Comparison of ENCODE assay signal across 9 mouse cellular contexts in the genomic region with DNA sequence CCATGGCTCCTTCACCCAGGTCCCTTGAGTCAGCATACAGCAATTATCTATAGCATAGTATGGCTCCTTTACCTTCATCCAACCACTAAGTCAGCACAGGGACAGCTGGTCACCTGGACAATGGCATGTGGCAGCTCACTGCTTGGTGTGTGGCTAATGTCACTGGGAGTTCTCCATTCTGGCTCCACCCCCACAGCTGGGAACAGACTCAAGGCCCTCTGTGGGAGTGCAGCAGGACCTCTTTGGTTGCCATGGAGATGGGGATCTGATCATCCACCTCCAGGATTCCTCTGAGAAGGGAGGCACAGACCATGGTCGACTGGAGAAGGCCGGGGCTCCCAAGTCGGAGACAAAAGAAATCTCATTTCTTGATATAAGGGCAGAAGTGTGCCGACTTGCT.
DNase-seq lines count a peak whose midpoint lies in the region; ATAC-seq and TF ChIP-seq lines count a peak whose summit lies in the region.
"Had no signal": no experiment of that assay in that cellular context is flagged by ENCODE, and none has a peak within 500 bp of the region (broad histone marks: within the 10 kb centered on the region; RNA-seq: fewer than 3 reads in every experiment).

No protein-coding gene starts in this region.

- no peak overlapping the region for H3K9ac ChIP-seq in hindbrain, postnatal 0 days (replicated peaks; ENCODE audit: low read length)
- no peak overlapping the region for H3K9ac ChIP-seq in liver, postnatal 0 days (replicated peaks)

- TF ChIP-seq EP300 in liver, postnatal 0 days (IDR thresholded peaks at IDR 0.05; ENCODE audit: low read depth): no peak

- 13% methylated on average over 4 of the region's 4 CpGs for WGBS in hindbrain, postnatal 0 days
- 54% methylated on average over 4 of the region's 4 CpGs for WGBS in liver, postnatal 0 days (ENCODE audit: insufficient replicate concordance)

- intact Hi-C loops in heart, postnatal 14 days (cut with DNase I): loop anchor here (5.0 kb wide), 1 partner anchor 124 kb away; no protein-coding TSS in a partner anchor

- H3K27ac ChIP-seq in hindbrain, postnatal 0 days: peak overlapping the region; percentile 12; the same call in 1 of the 2 replicates
- H3K27ac ChIP-seq in liver, postnatal 0 days (ENCODE audit: low read depth): no peak overlapping the region

- H3K4me3 ChIP-seq in hindbrain, postnatal 0 days (ENCODE audit: low read length): no peak overlapping the region
- no peak overlapping the region for H3K4me3 ChIP-seq in liver, postnatal 0 days (ENCODE audit: low read depth, low read length)
- H3K4me3 ChIP-seq: erythroblast, embryonic 14.5 days had no signal

- peak; percentile 64 for ATAC-seq in hindbrain, postnatal 0 days
- no peak for ATAC-seq in liver, postnatal 0 days

- no peaks in the 10 kb centered on the region for H3K9me3 ChIP-seq in hindbrain, postnatal 0 days (ENCODE audit: low read length)
- no peaks in the 10 kb centered on the region for H3K9me3 ChIP-seq in liver, postnatal 0 days (ENCODE audit: low read length)

- H3K4me2 ChIP-seq in hindbrain, postnatal 0 days (ENCODE audit: low read depth, low read length): no peak overlapping the region
- no peak overlapping the region for H3K4me2 ChIP-seq in liver, postnatal 0 days (ENCODE audit: low read depth, low read length)

- H3K27me3 ChIP-seq in hindbrain, postnatal 0 days (ENCODE audit: insufficient read depth, low read length): no peaks in the 10 kb centered on the region
- H3K27me3 ChIP-seq in liver, postnatal 0 days (ENCODE audit: insufficient read depth, low read length): no peaks in the 10 kb centered on the region

- no peak for TF ChIP-seq POLR2A in brain, embryonic 14.5 days (IDR thresholded peaks at IDR 0.05; ENCODE audit: borderline replicate concordance, extremely low read depth, insufficient read depth, insufficient read length, poor library complexity, severe bottlenecking)

- H3K36me3 ChIP-seq in hindbrain, postnatal 0 days (ENCODE audit: insufficient read depth, low read length): no peaks in the 10 kb centered on the region
- H3K36me3 ChIP-seq in liver, postnatal 0 days (replicated peaks; ENCODE audit: insufficient read depth, low read length): no peaks in the 10 kb centered on the region

- peak; percentile 69 for DNase-seq in layer of hippocampus, adult 11-12 months (ENCODE audit: low spot score)
- DNase-seq in layer of hippocampus, postnatal 25 days (ENCODE audit: extremely low spot score in 1 of 2, low spot score in 1 of 2): no peak
- peak; percentile 68 for DNase-seq in brain, embryonic 14.5 days (ENCODE audit: low read depth)
- peak; percentile 73 for DNase-seq in hindbrain, postnatal 0 days (ENCODE audit: low spot score)
- DNase-seq in retina, postnatal 1 day: peak; percentile 69
- DNase-seq in liver, postnatal 0 days: no peak
- DNase-seq in thymus, postnatal 36 days: no peak
- DNase-seq in heart, postnatal 14 days: no peak

- no peak for TF ChIP-seq CTCF in brain, embryonic 14.5 days (IDR thresholded peaks at IDR 0.05; ENCODE audit: borderline replicate concordance, extremely low read depth, insufficient read depth, insufficient read length)
- TF ChIP-seq CTCF in hindbrain, postnatal 0 days (IDR thresholded peaks at IDR 0.05; ENCODE audit: low read depth): no peak
- TF ChIP-seq CTCF in liver, postnatal 0 days (IDR thresholded peaks at IDR 0.05; ENCODE audit: low read depth): no peak

- peaks cover 16% of the 10 kb centered on the region for H3K4me1 ChIP-seq in hindbrain, postnatal 0 days (ENCODE audit: insufficient read depth, low read length)
- no peaks in the 10 kb centered on the region for H3K4me1 ChIP-seq in liver, postnatal 0 days (ENCODE audit: insufficient read depth)

Comparison
In these comparisons a context has a peak if more than half of its experiments do, and no peak if none do; other contexts are left out.
1. DNase-seq: peak in layer of hippocampus, adult 11-12 months (single experiment), brain, embryonic 14.5 days (single experiment), hindbrain, postnatal 0 days (single experiment) and retina, postnatal 1 day (single experiment); none in layer of hippocampus, postnatal 25 days (0 of 2), liver, postnatal 0 days (single experiment), thymus, postnatal 36 days (0 of 2) and heart, postnatal 14 days (0 of 2).